ENCODE assay signal across 11 mouse cellular contexts in the genomic region with DNA sequence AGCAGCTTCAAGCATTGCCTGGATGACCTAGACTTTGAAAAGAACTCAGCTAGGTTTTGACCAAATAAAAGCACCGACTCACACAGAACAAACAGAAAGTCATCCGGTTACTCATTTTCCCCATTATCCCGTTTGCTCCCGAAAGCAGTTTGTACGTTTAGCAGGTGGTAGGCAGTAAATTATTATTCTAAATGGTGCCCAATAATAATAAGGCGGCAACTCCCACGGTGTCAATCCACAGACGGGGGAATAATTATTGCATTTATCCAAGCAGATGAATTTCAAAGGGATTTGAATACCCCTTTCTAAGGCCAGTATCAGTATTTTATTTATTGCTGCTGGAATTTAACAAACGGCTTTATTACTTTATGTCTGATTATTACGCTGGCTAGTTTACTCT. TPM values are rescaled to one million over a fixed set of nuclear protein-coding genes. Genes with fewer than 3 reads are reported as not detected.
A peak's percentile ranks its signal among the peaks of the same experiment; 100 is the strongest.
DNase-seq lines count a peak whose midpoint lies in the region; ATAC-seq and TF ChIP-seq lines count a peak whose summit lies in the region.
"Had no signal": no experiment of that assay in that cellular context is flagged by ENCODE, and none has a peak within 500 bp of the region (broad histone marks: within the 10 kb centered on the region; RNA-seq: fewer than 3 reads in every experiment).

No protein-coding gene starts in this region.

- 72% methylated on average over 10 of the region's 10 CpGs for WGBS in heart, embryonic 11.5 days (ENCODE audit: insufficient replicate concordance)
- 69% methylated on average over 10 of the region's 10 CpGs for WGBS in hindbrain, embryonic 10.5 days
- 63% methylated on average over 10 of the region's 10 CpGs for WGBS in midbrain, embryonic 11.5 days
- WGBS in liver, embryonic 12.5 days (ENCODE audit: insufficient replicate concordance), result 66% methylated on average over 10 of the region's 10 CpGs

- H3K27ac ChIP-seq in heart, embryonic 11.5 days (ENCODE audit: low read depth, low read length), result no peak overlapping the region
- peak overlapping the region; percentile 97 for H3K27ac ChIP-seq in hindbrain, embryonic 10.5 days
- H3K27ac ChIP-seq in midbrain, embryonic 11.5 days (ENCODE audit: low read depth, low read length), result no peak overlapping the region; the same call in 1 of the 2 replicates
- H3K27ac ChIP-seq in liver, embryonic 12.5 days, result no peak overlapping the region

- ATAC-seq in heart, embryonic 11.5 days (replicated peaks; ENCODE audit: insufficient number of reproducible peaks, low FRiP score, low TSS enrichment), result no peak
- ATAC-seq in midbrain, embryonic 11.5 days (ENCODE audit: low FRiP score), result no peak
- no peak for ATAC-seq in liver, embryonic 12.5 days

- peak overlapping the region; percentile 77; the same call in 1 of the 2 replicates for H3K4me3 ChIP-seq in heart, embryonic 11.5 days (ENCODE audit: low read depth, low read length)
- H3K4me3 ChIP-seq in hindbrain, embryonic 10.5 days, result peak overlapping the region; percentile 88
- no peak overlapping the region; the same call in 1 of the 2 replicates for H3K4me3 ChIP-seq in midbrain, embryonic 11.5 days (ENCODE audit: low read depth, low read length)
- H3K4me3 ChIP-seq in liver, embryonic 12.5 days, result no peak overlapping the region

- H3K9ac ChIP-seq in heart, embryonic 11.5 days (ENCODE audit: low read depth, low read length), result no peak overlapping the region
- H3K9ac ChIP-seq in midbrain, embryonic 11.5 days (ENCODE audit: low read length), result peak overlapping the region; percentile 95
- no peak overlapping the region for H3K9ac ChIP-seq in liver, embryonic 12.5 days

- no peak for TF ChIP-seq CTCF in brain, embryonic 14.5 days (IDR thresholded peaks at IDR 0.05; ENCODE audit: borderline replicate concordance, extremely low read depth, insufficient read depth, insufficient read length)

- H3K27me3 ChIP-seq in heart, embryonic 11.5 days (ENCODE audit: control insufficient read depth, insufficient read depth, low read length), result peaks cover 3% of the 10 kb centered on the region; the same call in 1 of the 2 replicates
- H3K27me3 ChIP-seq in hindbrain, embryonic 10.5 days (ENCODE audit: insufficient read depth, poor library complexity, severe bottlenecking), result no peaks in the 10 kb centered on the region
- H3K27me3 ChIP-seq in midbrain, embryonic 11.5 days (ENCODE audit: control insufficient read depth, insufficient read depth, low read length), result no peaks in the 10 kb centered on the region
- peaks cover 58% of the 10 kb centered on the region for H3K27me3 ChIP-seq in liver, embryonic 12.5 days (replicated peaks)

- peaks cover 9% of the 10 kb centered on the region; the same call in 1 of the 2 replicates for H3K4me1 ChIP-seq in heart, embryonic 11.5 days (ENCODE audit: control insufficient read depth, insufficient read depth, low read length)
- peaks cover 48% of the 10 kb centered on the region for H3K4me1 ChIP-seq in hindbrain, embryonic 10.5 days (replicated peaks)
- H3K4me1 ChIP-seq in midbrain, embryonic 11.5 days (ENCODE audit: control insufficient read depth, insufficient read depth, low read length), result peaks cover 24% of the 10 kb centered on the region
- peaks cover 7% of the 10 kb centered on the region; the same call in 1 of the 2 replicates for H3K4me1 ChIP-seq in liver, embryonic 12.5 days

- no peak for DNase-seq in heart, postnatal 36 days
- DNase-seq in brain, embryonic 14.5 days (ENCODE audit: low read depth), result peak; percentile 54
- DNase-seq in hindbrain, embryonic 10.5 days (ENCODE audit: low spot score), result no peak
- DNase-seq in midbrain, embryonic 11.5 days (ENCODE audit: low spot score, missing footprints), result no peak
- DNase-seq in layer of hippocampus, adult 18-20 months (ENCODE audit: low spot score in 2 of 2), result no peak
- no peak for DNase-seq in left cerebral cortex, postnatal 10 days (ENCODE audit: extremely low spot score in 1 of 2, low spot score in 2 of 2)
- DNase-seq: B cell, adult 2 months; cerebellum, adult 9-11 months; gastrocnemius, postnatal 10 days had no signal

- no peaks in the 10 kb centered on the region for H3K9me3 ChIP-seq in heart, embryonic 11.5 days (replicated peaks; ENCODE audit: control insufficient read depth, low read length)
- H3K9me3 ChIP-seq in hindbrain, embryonic 10.5 days, result no peaks in the 10 kb centered on the region
- no peaks in the 10 kb centered on the region for H3K9me3 ChIP-seq in midbrain, embryonic 11.5 days (ENCODE audit: control insufficient read depth, low read length)
- no peaks in the 10 kb centered on the region for H3K9me3 ChIP-seq in liver, embryonic 12.5 days (replicated peaks)

- TF ChIP-seq POLR2A in brain, embryonic 14.5 days (IDR thresholded peaks at IDR 0.05; ENCODE audit: borderline replicate concordance, extremely low read depth, insufficient read depth, insufficient read length, poor library complexity, severe bottlenecking), result no peak

- H3K4me2 ChIP-seq in heart, embryonic 11.5 days, result peak overlapping the region; percentile 96
- peak overlapping the region; percentile 72 for H3K4me2 ChIP-seq in midbrain, embryonic 11.5 days
- H3K4me2 ChIP-seq in liver, embryonic 12.5 days, result no peak overlapping the region

- intact Hi-C loops in heart, postnatal 36 days (cut with DNase I), result loop anchor here (2.0 kb wide), 1 partner anchor 40 kb away; no protein-coding TSS in a partner anchor
- intact Hi-C loops in left cerebral cortex, postnatal 10 days (cut with DNase I), result no loop called here

- no peaks in the 10 kb centered on the region for H3K36me3 ChIP-seq in heart, embryonic 11.5 days (ENCODE audit: control insufficient read depth, insufficient read depth, low read length)
- H3K36me3 ChIP-seq in hindbrain, embryonic 10.5 days, result no peaks in the 10 kb centered on the region
- no peaks in the 10 kb centered on the region for H3K36me3 ChIP-seq in midbrain, embryonic 11.5 days (ENCODE audit: control insufficient read depth, insufficient read depth, low read length)
- no peaks in the 10 kb centered on the region for H3K36me3 ChIP-seq in liver, embryonic 12.5 days

RNA-seq across cellular contexts. Expression of a gene that starts 14.8 kb away (rescaled TPM):
- polyA plus RNA-seq in heart, embryonic 11.5 days (2014; fragmentation: Nextera tagmentation; extraction: Ambion mirVana), result 0.79 and 1.1 TPM in 2 replicates
- 1 to 10 TPM; 1.3 to 1.8 TPM for total RNA-seq in heart, postnatal 36 days (2021)
- 38.2 and 45.0 TPM in 2 replicates for polyA plus RNA-seq in brain, embryonic 14.5 days (2012; rRNA removed)
- 1.3 and 1.8 TPM in 2 replicates for polyA plus RNA-seq in hindbrain, embryonic 10.5 days (2016; fragmentation: Nextera tagmentation; extraction: Ambion mirVana)
- polyA plus RNA-seq in midbrain, embryonic 11.5 days (2014; fragmentation: Nextera tagmentation; extraction: Ambion mirVana), result 2.5 TPM in 2 replicates
- 10 to 100 TPM; 75.9 to 82.9 TPM for total RNA-seq in layer of hippocampus, adult 18-20 months (2021)
- polyA plus RNA-seq in liver, embryonic 12.5 days (2016; fragmentation: Nextera tagmentation; extraction: Ambion mirVana), result 0.14 and 0.20 TPM in 2 replicates
- 10 to 100 TPM; 12.7 to 14.3 TPM for total RNA-seq in left cerebral cortex, postnatal 10 days (2021)

RNA-seq across cellular contexts. Expression of a gene that starts 43.9 kb away (rescaled TPM):
- polyA plus RNA-seq in heart, embryonic 11.5 days (2014; fragmentation: Nextera tagmentation; extraction: Ambion mirVana), result 78.4 and 87.6 TPM in 2 replicates
- 10 to 100 TPM; 34.0 to 38.0 TPM for total RNA-seq in heart, postnatal 36 days (2021)
- polyA plus RNA-seq in brain, embryonic 14.5 days (2012; rRNA removed), result 56.9 and 64.0 TPM in 2 replicates
- 97.1 and 98.4 TPM in 2 replicates for polyA plus RNA-seq in hindbrain, embryonic 10.5 days (2016; fragmentation: Nextera tagmentation; extraction: Ambion mirVana)
- 103 and 113 TPM in 2 replicates for polyA plus RNA-seq in midbrain, embryonic 11.5 days (2014; fragmentation: Nextera tagmentation; extraction: Ambion mirVana)
- total RNA-seq in layer of hippocampus, adult 18-20 months (2021), result 10 to 100 TPM; 63.0 to 67.1 TPM
- 55.9 and 58.7 TPM in 2 replicates for polyA plus RNA-seq in liver, embryonic 12.5 days (2016; fragmentation: Nextera tagmentation; extraction: Ambion mirVana)
- 10 to 100 TPM; 72.8 to 75.8 TPM for total RNA-seq in left cerebral cortex, postnatal 10 days (2021)

Comparison
In these comparisons a context has a peak if more than half of its experiments do, and no peak if none do; other contexts are left out.
1. H3K4me3 ChIP-seq: peak in heart, embryonic 11.5 days (single experiment) and hindbrain, embryonic 10.5 days (single experiment); none in midbrain, embryonic 11.5 days (single experiment) and liver, embryonic 12.5 days (single experiment).
2. RNA of a gene that starts 14.8 kb away (polyA plus RNA-seq): 38.2 to 45.0 TPM in brain, embryonic 14.5 days; 2.5 TPM in midbrain, embryonic 11.5 days, 1.3 to 1.8 TPM in hindbrain, embryonic 10.5 days, 0.79 to 1.1 TPM in heart, embryonic 11.5 days and 0.14 to 0.20 TPM in liver, embryonic 12.5 days; every median in the first group is over 10 times any median in the second.